Mouse (Mus musculus): Measurements from ENCODE around the gene Hspa12b.

Gene Hspa12b

GRCm38 (mm10) chr2:131149254-131149578, 22.1 kb downstream of the Hspa12b start:
- DNase-seq: no peak

- no peak for DNase-seq
Observed at GRCm38 (mm10) chr2:131152166-131152730, 25.2 kb downstream of the Hspa12b start.

- DNase-seq: no peak
Observed at GRCm38 (mm10) chr2:131154036-131154435, 27.0 kb downstream of the Hspa12b start.

- no peak for DNase-seq
Observed at GRCm38 (mm10) chr2:131156987-131157386, 29.9 kb downstream of the Hspa12b start.

- no peak for DNase-seq
Observed at GRCm38 (mm10) chr2:131159491-131159910, 32.4 kb downstream of the Hspa12b start.

GRCm38 (mm10) chr2:131159938-131160581, 33.0 kb downstream of the Hspa12b start, which contains the start of gene 1700037H04Rik:
TSS of gene 1700037H04Rik (minus strand) at chr2:131160081.
- DNase-seq: peak; percentile 91 to 95

- DNase-seq: no peak
Observed at GRCm38 (mm10) chr2:131160671-131161111, 33.6 kb downstream of the Hspa12b start.

- no peak for DNase-seq
Observed at GRCm38 (mm10) chr2:131163924-131164323, 36.8 kb downstream of the Hspa12b start.

GRCm38 (mm10) chr2:131166172-131166571, 39.1 kb downstream of the Hspa12b start:
- no peak for DNase-seq

GRCm38 (mm10) chr2:131167984-131168383, 40.9 kb downstream of the Hspa12b start:
- DNase-seq: no peak

GRCm38 (mm10) chr2:131168914-131169313, 41.8 kb downstream of the Hspa12b start:
- DNase-seq: no peak

- DNase-seq: no peak
Observed at GRCm38 (mm10) chr2:131170936-131171335, 43.9 kb downstream of the Hspa12b start.

GRCm38 (mm10) chr2:131171401-131172104, 44.5 kb downstream of the Hspa12b start:
- peak; percentile 44 to 52 for DNase-seq

- no peak for DNase-seq
Observed at GRCm38 (mm10) chr2:131172322-131172721, 45.2 kb downstream of the Hspa12b start.

GRCm38 (mm10) chr2:131174700-131175099, 47.6 kb downstream of the Hspa12b start:
- DNase-seq: peak in 1 of 2 experiments; percentile 38

GRCm38 (mm10) chr2:131175286-131175944, 48.3 kb downstream of the Hspa12b start:
- no peak for DNase-seq

- no peak for DNase-seq
Observed at GRCm38 (mm10) chr2:131175945-131176309, 48.8 kb downstream of the Hspa12b start.

GRCm38 (mm10) chr2:131176491-131176890, 49.4 kb downstream of the Hspa12b start:
- DNase-seq: no peak

GRCm38 (mm10) chr2:131177932-131178331, 50.9 kb downstream of the Hspa12b start:
- DNase-seq: no peak

GRCm38 (mm10) chr2:131178828-131179245, 51.8 kb downstream of the Hspa12b start:
- DNase-seq: no peak

GRCm38 (mm10) chr2:131179246-131179886, 52.3 kb downstream of the Hspa12b start:
- no peak for DNase-seq

- DNase-seq: peak; percentile 45 to 48
Observed at GRCm38 (mm10) chr2:131179990-131180587, 53.0 kb downstream of the Hspa12b start, which contains the start of gene Cenpb. TSS of gene Cenpb (minus strand) at chr2:131180067.
